Mouse (Mus musculus) CH12.LX (cell line): ENCODE data around the gene Lurap1l. TPM values are rescaled to one million over a fixed set of nuclear protein-coding genes. Genes with fewer than 3 reads are reported as not detected.

ENCODE experiments used
- DNase-seq: peaks from one replicate; pipeline ENCODE4 v3.0.0-alpha.2; 2013; ENCODE audit errors: extremely low read depth
- H3K27ac ChIP-seq: 2 replicates; pipeline ENCODE4 v1.5.1; 2012; ENCODE audit warnings: low read depth, mild to moderate bottlenecking, control low read depth, moderate library complexity; ENCODE audit not compliant: insufficient read depth
- H3K27me3 ChIP-seq: replicated peaks from 2 replicates; pipeline ENCODE3; 2012; ENCODE audit warnings: inconsistent platforms
- H3K36me3 ChIP-seq, 2 experiments: replicated peaks in 1 of 2; 2 replicates each; pipeline versions ENCODE3 to v1.6.1; 2012; ENCODE audit warnings: inconsistent platforms in 1 of 2, low read length in 1 of 2, mild to moderate bottlenecking in 1 of 2, mixed read lengths in 1 of 2, moderate library complexity in 1 of 2; ENCODE audit not compliant: control insufficient read depth in 1 of 2, insufficient read depth in 1 of 2
- H3K4me1 ChIP-seq, 2 experiments: 2 replicates each; pipeline ENCODE4 v1.6.1; 2012; ENCODE audit warnings: inconsistent platforms in 1 of 2, moderate library complexity in 1 of 2; ENCODE audit not compliant: insufficient read depth in 2 of 2, control insufficient read depth in 1 of 2
- H3K4me2 ChIP-seq: 2 replicates; pipeline ENCODE4 v1.6.1; 2012; ENCODE audit warnings: low read depth, mild to moderate bottlenecking, control low read depth; ENCODE audit not compliant: poor library complexity, insufficient read depth, severe bottlenecking
- H3K4me3 ChIP-seq, 3 experiments: fragments of 150-350 bp in 1 of 3; sonication (generic) in 1 of 3; replicated peaks in 1 of 3; 2 replicates each; pipeline versions ENCODE3 to v1.5.1; 2011 to 2012; ENCODE audit warnings: low read depth in 2 of 3, low read length in 2 of 3, mild to moderate bottlenecking in 2 of 3, moderate library complexity in 2 of 3, control low read depth in 1 of 3, improper control_type of control experiment in 1 of 3, inconsistent platforms in 1 of 3, mixed read lengths in 1 of 3; ENCODE audit not compliant: poor library complexity in 1 of 3
- H3K79me2 ChIP-seq: replicated peaks from 2 replicates; pipeline ENCODE4 v1.6.1; 2012; ENCODE audit warnings: mild to moderate bottlenecking, moderate library complexity; ENCODE audit not compliant: control insufficient read depth, poor library complexity, insufficient read depth, severe bottlenecking; ENCODE audit errors: extremely low read depth
- H3K9ac ChIP-seq: 2 replicates; pipeline ENCODE4 v1.6.1; 2012; ENCODE audit warnings: low read depth, mild to moderate bottlenecking, control low read depth, moderate library complexity; ENCODE audit not compliant: insufficient read depth
- H3K9me3 ChIP-seq: replicated peaks from 2 replicates; pipeline ENCODE3; 2012; ENCODE audit warnings: low read length, inconsistent platforms, mixed read lengths
- BHLHE40 ChIP-seq: IDR thresholded peaks from 2 replicates; pipeline ENCODE4 v1.6.1; 2011; ENCODE audit warnings: mild to moderate bottlenecking, low read depth, low read length, improper control_type of control experiment
- E2F4 ChIP-seq: IDR thresholded peaks from 2 replicates; pipeline ENCODE4 v1.6.1; 2011; ENCODE audit warnings: low read depth, low read length, improper control_type of control experiment; ENCODE audit not compliant: insufficient replicate concordance
- ETS1 ChIP-seq: conservative IDR thresholded peaks from 2 replicates; pipeline ENCODE4 v1.6.1; 2012; ENCODE audit warnings: low read depth, mild to moderate bottlenecking, inconsistent platforms, low read length, improper control_type of control experiment, moderate library complexity
- IRF4 ChIP-seq: IDR thresholded peaks from 2 replicates; pipeline ENCODE4 v1.6.1; 2014; ENCODE audit warnings: low read depth, mild to moderate bottlenecking, inconsistent platforms, low read length, improper control_type of control experiment
- JUN ChIP-seq: IDR thresholded peaks from 2 replicates; pipeline ENCODE4 v1.6.1; 2011; ENCODE audit warnings: low read depth, mild to moderate bottlenecking, low read length, improper control_type of control experiment, moderate library complexity; ENCODE audit not compliant: insufficient read depth
- JUND ChIP-seq: conservative IDR thresholded peaks from 2 replicates; pipeline ENCODE4 v1.6.1; 2011; ENCODE audit warnings: low read depth, low read length, improper control_type of control experiment
- KAT2A ChIP-seq: IDR thresholded peaks from 2 replicates; pipeline ENCODE4 v1.6.1; 2012; ENCODE audit warnings: low read length, improper control_type of control experiment, inconsistent platforms; ENCODE audit not compliant: insufficient replicate concordance
- MAFK ChIP-seq: IDR thresholded peaks from 2 replicates; pipeline ENCODE4 v1.6.1; 2011; ENCODE audit warnings: low read length, improper control_type of control experiment; ENCODE audit not compliant: insufficient replicate concordance
- MAX ChIP-seq: IDR thresholded peaks from 2 replicates; pipeline ENCODE4 v1.6.1; 2011; ENCODE audit warnings: low read length, improper control_type of control experiment
- MEF2A ChIP-seq: IDR thresholded peaks from 2 replicates; pipeline ENCODE4 v1.6.1; 2014; ENCODE audit warnings: low read depth, mild to moderate bottlenecking, inconsistent platforms, low read length, improper control_type of control experiment, borderline replicate concordance
- NELFE ChIP-seq: IDR thresholded peaks from 2 replicates; pipeline ENCODE4 v1.6.1; 2011; ENCODE audit warnings: low read depth, low read length, improper control_type of control experiment
- POLR2AphosphoS2 ChIP-seq: IDR thresholded peaks from 2 replicates; pipeline ENCODE4 v1.6.1; 2011; ENCODE audit warnings: low read depth, low read length, improper control_type of control experiment
- RAD21 ChIP-seq: IDR thresholded peaks from 2 replicates; pipeline ENCODE4 v1.6.1; 2011; ENCODE audit warnings: low read depth, mild to moderate bottlenecking, low read length, improper control_type of control experiment, moderate library complexity
- SIN3A ChIP-seq: IDR thresholded peaks from 2 replicates; pipeline ENCODE4 v1.6.1; 2012; ENCODE audit warnings: low read length, improper control_type of control experiment, inconsistent platforms
- TBP ChIP-seq: conservative IDR thresholded peaks from 2 replicates; pipeline ENCODE4 v1.6.1; 2011; ENCODE audit warnings: low read depth, low read length, improper control_type of control experiment
- USF1 ChIP-seq: IDR thresholded peaks from 2 replicates; pipeline ENCODE4 v1.6.1; 2014; ENCODE audit warnings: low read depth, mild to moderate bottlenecking, inconsistent platforms, low read length, improper control_type of control experiment
- ZC3H11A ChIP-seq: IDR thresholded peaks from 2 replicates; pipeline ENCODE4 v1.6.1; 2012; ENCODE audit warnings: low read depth, mild to moderate bottlenecking, inconsistent platforms, low read length, improper control_type of control experiment
- ZKSCAN1 ChIP-seq: IDR thresholded peaks from 2 replicates; pipeline ENCODE4 v1.6.1; 2012; ENCODE audit warnings: low read depth, inconsistent platforms, low read length, improper control_type of control experiment, borderline replicate concordance
- ZMIZ1 ChIP-seq: IDR thresholded peaks from 2 replicates; pipeline ENCODE4 v1.6.1; 2012; ENCODE audit warnings: low read depth, mild to moderate bottlenecking, inconsistent platforms, low read length, improper control_type of control experiment
- ZNF384 ChIP-seq: IDR thresholded peaks from 2 replicates; pipeline ENCODE4 v1.6.1; 2012; ENCODE audit warnings: low read depth, low read length, improper control_type of control experiment, inconsistent platforms
- dilution Hi-C: fragments of 300-500 bp; cut with MboI; formaldehyde crosslinking; loops from 2 replicates; pipeline ENCODE4 v1.14.3; 2020; ENCODE audit warnings: low sequenced_read_pairs; ENCODE audit not compliant: extremely low pct_unique_long_range_greater_than_20kb, extremely low pct_ligation_motif_present
- in situ Hi-C: fragments of 300-500 bp; cut with MboI; formaldehyde crosslinking; loops from 3 replicates; pipeline ENCODE4 v1.14.3; 2019; ENCODE audit warnings: low sequenced_read_pairs, low pct_ligation_motif_present, low pct_unique_long_range_greater_than_20kb, mixed read lengths
- polyA plus RNA-seq: library from polyadenylated mRNA; unstranded; fragments of >175 nt; gene quantifications from 2 replicates; pipeline ENCODE4 v1.2.1, GENCODE M21; 2012; ENCODE audit warnings: low read depth; ENCODE audit not compliant: insufficient read length
- total RNA-seq, 2 experiments: library from RNA; depleted of rRNA; stranded (reverse); fragments of 300-350 nt in 1 of 2; fragments of >200 nt in 1 of 2; gene quantifications; 2 replicates each; pipeline ENCODE4 v1.2.3; 2012 to 2014

Gene Lurap1l
- total and polyA plus RNA-seq, 3 experiments: not detected

DNA sequence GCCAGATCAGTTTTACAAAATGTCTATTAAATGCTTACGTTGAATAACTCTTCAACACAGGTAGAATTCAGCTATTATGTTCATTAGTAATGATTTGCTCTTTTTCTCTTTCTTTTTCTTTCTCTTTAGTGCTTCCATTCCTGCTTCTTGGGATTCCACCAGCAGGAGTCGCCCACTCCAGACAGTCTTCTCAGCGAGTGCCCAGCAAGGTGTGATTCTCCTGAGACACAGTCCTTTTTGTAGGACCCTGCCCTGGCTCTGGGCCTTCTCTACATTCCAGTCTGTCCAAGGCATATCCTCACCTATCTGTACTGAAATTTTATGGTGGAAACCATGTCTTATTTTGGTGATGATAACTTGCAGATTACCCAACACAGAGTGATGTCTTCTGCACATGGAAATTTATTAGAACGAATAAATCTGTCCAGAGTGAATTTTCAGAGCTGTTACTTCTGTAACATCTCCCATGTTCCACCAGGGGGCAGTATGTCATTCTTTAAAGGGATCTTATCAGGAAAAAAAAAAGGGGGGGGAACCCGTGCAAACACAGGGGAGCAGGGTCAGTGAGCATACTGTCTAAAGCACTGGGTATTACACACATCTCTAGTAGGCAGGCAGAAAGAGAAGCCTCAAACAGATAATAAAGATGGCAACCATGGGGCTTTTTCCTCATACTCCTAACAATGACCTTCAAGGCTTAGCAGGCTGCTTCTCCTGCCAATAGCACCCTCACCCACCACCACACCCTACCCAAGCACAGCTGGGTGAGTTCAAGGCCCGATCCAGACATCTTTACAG, 37.4 kb upstream of the Lurap1l start:
- TF ChIP-seq POLR2AphosphoS2 (no peak), ZMIZ1 (no peak), E2F4 (no peak), USF1 (no peak), MEF2A (no peak), ZC3H11A (no peak), MAFK (no peak), ZKSCAN1 (no peak), ETS1 (no peak), ZNF384 (no peak), JUN (no peak), RAD21 (no peak), BHLHE40 (no peak), SIN3A (no peak), IRF4 (no peak), MAX (no peak), TBP (no peak)
- peaks cover 49% of the 10 kb centered on the region for H3K9me3 ChIP-seq
- DNase-seq: no peak
- in situ Hi-C loops (no loop called here), dilution Hi-C loops (no loop called here)
- H3K79me2 ChIP-seq: no peaks in the 10 kb centered on the region
- H3K27ac ChIP-seq: no peak overlapping the region
- H3K9ac ChIP-seq: no peak overlapping the region
- H3K27me3 ChIP-seq: no peaks in the 10 kb centered on the region
- no peak overlapping the region for H3K4me2 ChIP-seq
- no peaks in the 10 kb centered on the region for H3K4me1 ChIP-seq
- H3K4me3 ChIP-seq: no peak overlapping the region
- H3K36me3 ChIP-seq: no peaks in the 10 kb centered on the region

- no peak for DNase-seq
- dilution Hi-C loops (no loop called here), in situ Hi-C loops (no loop called here)
- Histone ChIP-seq H3K4me2 (no peak overlapping the region), H3K27ac (no peak overlapping the region), H3K79me2 (no peaks in the 10 kb centered on the region), H3K9ac (no peak overlapping the region), H3K4me3 (no peak overlapping the region), H3K27me3 (no peaks in the 10 kb centered on the region), H3K36me3 (no peaks in the 10 kb centered on the region)
- TF ChIP-seq ETS1: no peak
- TF ChIP-seq SIN3A: no peak
- TF ChIP-seq TBP: no peak
- no peak for TF ChIP-seq KAT2A
- TF ChIP-seq NELFE: no peak
- TF ChIP-seq JUND: no peak
- TF ChIP-seq ZNF384: no peak
- TF ChIP-seq, all 38 proteins: peak for 0
- H3K9me3 ChIP-seq: peaks cover 50% of the 10 kb centered on the region
- no peaks in the 10 kb centered on the region for H3K4me1 ChIP-seq
These were observed 36.2 kb upstream of the Lurap1l start for GRCm38 (mm10) chr4:80874121-80874859.
